Mouse (Mus musculus): ENCODE measurements around the gene Gpd2.

The Gpd2 gene

GRCm38 (mm10) chr2:57251636-57252317 is 14.3 kb downstream of the Gpd2 start:
- DNase-seq (ENCODE audit: low spot score), result no peak

- no peak for DNase-seq (ENCODE audit: low spot score)
Observed at GRCm38 (mm10) chr2:57252542-57253301, 15.3 kb downstream of the Gpd2 start.

GRCm38 (mm10) chr2:57254267-57254666 is 16.8 kb downstream of the Gpd2 start:
- no peak for DNase-seq (ENCODE audit: low spot score)

GRCm38 (mm10) chr2:57255153-57255670 is 17.8 kb downstream of the Gpd2 start:
- DNase-seq (ENCODE audit: low spot score), result no peak

GRCm38 (mm10) chr2:57255836-57256235 is 18.4 kb downstream of the Gpd2 start:
- no peak for DNase-seq (ENCODE audit: low spot score)

GRCm38 (mm10) chr2:57256459-57256858 is 19.0 kb downstream of the Gpd2 start:
- no peak for DNase-seq (ENCODE audit: low spot score)

- no peak for DNase-seq (ENCODE audit: low spot score)
Observed at GRCm38 (mm10) chr2:57261286-57262077, 24.0 kb downstream of the Gpd2 start.

- DNase-seq (ENCODE audit: low spot score), result no peak
Observed at GRCm38 (mm10) chr2:57263431-57263830, 26.0 kb downstream of the Gpd2 start.

- DNase-seq (ENCODE audit: low spot score), result no peak
Observed at GRCm38 (mm10) chr2:57264912-57265311, 27.5 kb downstream of the Gpd2 start.

GRCm38 (mm10) chr2:57266679-57267393 is 29.4 kb downstream of the Gpd2 start:
- no peak for DNase-seq (ENCODE audit: low spot score)

GRCm38 (mm10) chr2:57267394-57267716 is 29.9 kb downstream of the Gpd2 start:
- no peak for DNase-seq (ENCODE audit: low spot score)

GRCm38 (mm10) chr2:57267896-57268295 is 30.5 kb downstream of the Gpd2 start:
- DNase-seq (ENCODE audit: low spot score), result no peak

GRCm38 (mm10) chr2:57268839-57269238 is 31.4 kb downstream of the Gpd2 start:
- DNase-seq (ENCODE audit: low spot score), result no peak

GRCm38 (mm10) chr2:57269690-57270435 is 32.4 kb downstream of the Gpd2 start:
- no peak for DNase-seq (ENCODE audit: low spot score)

GRCm38 (mm10) chr2:57280190-57280723 is 42.8 kb downstream of the Gpd2 start:
- DNase-seq (ENCODE audit: low spot score), result no peak

- no peak for DNase-seq (ENCODE audit: low spot score)
Observed at GRCm38 (mm10) chr2:57283791-57284190, 46.4 kb downstream of the Gpd2 start.

- no peak for DNase-seq (ENCODE audit: low spot score)
Observed at GRCm38 (mm10) chr2:57285197-57285596, 47.8 kb downstream of the Gpd2 start.

- no peak for DNase-seq (ENCODE audit: low spot score)
Observed at GRCm38 (mm10) chr2:57287986-57288385, 50.6 kb downstream of the Gpd2 start.

GRCm38 (mm10) chr2:57293571-57293970 is 56.1 kb downstream of the Gpd2 start:
- DNase-seq (ENCODE audit: low spot score), result no peak

GRCm38 (mm10) chr2:57296069-57296468 is 58.6 kb downstream of the Gpd2 start:
- DNase-seq (ENCODE audit: low spot score), result no peak

GRCm38 (mm10) chr2:57297226-57297625 is 59.8 kb downstream of the Gpd2 start:
- no peak for DNase-seq (ENCODE audit: low spot score)
